ENCODE assay signal across 13 mouse cellular contexts in genomic region chr1:128740616-128741015, GRCm38 (mm10).
DNase-seq lines count a peak whose midpoint lies in the region; ATAC-seq and TF ChIP-seq lines count a peak whose summit lies in the region.
"Had no signal": no experiment of that assay in that cellular context is flagged by ENCODE, and none has a peak within 500 bp of the region (broad histone marks: within the 10 kb centered on the region; RNA-seq: fewer than 3 reads in every experiment).

No protein-coding gene starts in this region.

- H3K27me3 ChIP-seq in forebrain, embryonic 15.5 days = no peaks in the 10 kb centered on the region
- H3K27me3 ChIP-seq in forebrain, embryonic 16.5 days (replicated peaks; ENCODE audit: control insufficient read depth, insufficient read depth, low read length) = no peaks in the 10 kb centered on the region
- no peaks in the 10 kb centered on the region for H3K27me3 ChIP-seq in lung, embryonic 14.5 days (ENCODE audit: insufficient read depth, low read length)
- H3K27me3 ChIP-seq in hindbrain, embryonic 11.5 days (ENCODE audit: control insufficient read depth, insufficient read depth, low read length) = no peaks in the 10 kb centered on the region
- no peaks in the 10 kb centered on the region for H3K27me3 ChIP-seq in neural tube, embryonic 15.5 days (replicated peaks)
- H3K27me3 ChIP-seq: forebrain, embryonic 12.5 days; neural tube, embryonic 13.5 days had no signal

- ATAC-seq in forebrain, embryonic 15.5 days (replicated peaks) = 0 out of 2 replicates have a peak, but pooled peaks have one; percentile 13
- no peak for ATAC-seq in forebrain, embryonic 16.5 days
- ATAC-seq in lung, embryonic 14.5 days (ENCODE audit: insufficient read depth) = peak; percentile 55; the same call in 1 of the 2 replicates
- ATAC-seq in hindbrain, embryonic 11.5 days (ENCODE audit: low FRiP score) = no peak
- no peak for ATAC-seq in neural tube, embryonic 15.5 days (ENCODE audit: low FRiP score)
- ATAC-seq: CD4-positive, CD25-positive, alpha-beta regulatory T cell, adult 4 months had no signal

- H3K9me3 ChIP-seq in forebrain, embryonic 15.5 days = no peaks in the 10 kb centered on the region
- no peaks in the 10 kb centered on the region for H3K9me3 ChIP-seq in forebrain, embryonic 16.5 days (ENCODE audit: control insufficient read depth, low read length)
- no peaks in the 10 kb centered on the region for H3K9me3 ChIP-seq in lung, embryonic 14.5 days (ENCODE audit: low read depth, low read length)
- no peaks in the 10 kb centered on the region for H3K9me3 ChIP-seq in hindbrain, embryonic 11.5 days (ENCODE audit: control insufficient read depth, low read length)
- H3K9me3 ChIP-seq in neural tube, embryonic 15.5 days (replicated peaks) = no peaks in the 10 kb centered on the region
- H3K9me3 ChIP-seq: forebrain, embryonic 12.5 days; neural tube, embryonic 13.5 days had no signal

- TF ChIP-seq POLR2A in lung, adult 2 months (IDR thresholded peaks at IDR 0.05; ENCODE audit: borderline replicate concordance, extremely low read depth, low read depth, low read length) = no peak

- DNase-seq in lung, embryonic 14.5 days = peak; percentile 87
- DNase-seq in lung, adult 2 months = no peak
- peak; percentile 50 to 64 for DNase-seq in layer of hippocampus, adult 18-20 months (ENCODE audit: low spot score in 2 of 2)
- DNase-seq in right cerebral cortex, postnatal 36 days (ENCODE audit: low spot score in 2 of 2) = peak; percentile 7 to 23
- DNase-seq in hindbrain, embryonic 11.5 days (ENCODE audit: low spot score) = no peak

- no peak overlapping the region for H3K27ac ChIP-seq in forebrain, embryonic 15.5 days (replicated peaks)
- H3K27ac ChIP-seq in forebrain, embryonic 16.5 days (ENCODE audit: low read length) = no peak overlapping the region
- H3K27ac ChIP-seq in lung, embryonic 14.5 days (ENCODE audit: low read depth) = no peak overlapping the region
- H3K27ac ChIP-seq in hindbrain, embryonic 11.5 days (ENCODE audit: low read depth, low read length) = no peak overlapping the region
- no peak overlapping the region for H3K27ac ChIP-seq in neural tube, embryonic 15.5 days (replicated peaks)
- H3K27ac ChIP-seq: forebrain, embryonic 12.5 days; left cerebral cortex, adult 2 months; macrophage; neural tube, embryonic 13.5 days had no signal

- H3K36me3 ChIP-seq in forebrain, embryonic 15.5 days = no peaks in the 10 kb centered on the region
- H3K36me3 ChIP-seq in forebrain, embryonic 16.5 days (ENCODE audit: control insufficient read depth, insufficient read depth) = no peaks in the 10 kb centered on the region
- no peaks in the 10 kb centered on the region for H3K36me3 ChIP-seq in lung, embryonic 14.5 days (ENCODE audit: insufficient read depth)
- no peaks in the 10 kb centered on the region for H3K36me3 ChIP-seq in hindbrain, embryonic 11.5 days (ENCODE audit: control insufficient read depth, insufficient read depth, low read length)
- no peaks in the 10 kb centered on the region for H3K36me3 ChIP-seq in neural tube, embryonic 15.5 days
- H3K36me3 ChIP-seq: forebrain, embryonic 12.5 days; neural tube, embryonic 13.5 days had no signal

- H3K4me3 ChIP-seq in forebrain, embryonic 15.5 days = no peak overlapping the region
- no peak overlapping the region for H3K4me3 ChIP-seq in forebrain, embryonic 16.5 days (replicated peaks; ENCODE audit: low read length)
- H3K4me3 ChIP-seq in lung, embryonic 14.5 days (ENCODE audit: low read depth, low read length) = no peak overlapping the region
- no peak overlapping the region for H3K4me3 ChIP-seq in lung, adult 2 months (replicated peaks; ENCODE audit: extremely low read depth, low read depth, low read length)
- no peak overlapping the region for H3K4me3 ChIP-seq in hindbrain, embryonic 11.5 days (ENCODE audit: low read depth, low read length)
- H3K4me3 ChIP-seq in neural tube, embryonic 15.5 days (replicated peaks) = no peak overlapping the region
- H3K4me3 ChIP-seq: forebrain, embryonic 12.5 days; left cerebral cortex, adult 2 months; neural tube, embryonic 13.5 days had no signal

- no peak for TF ChIP-seq CTCF in lung, embryonic 14.5 days (IDR thresholded peaks at IDR 0.05; ENCODE audit: low read depth)
- TF ChIP-seq CTCF in lung, adult 2 months (IDR thresholded peaks at IDR 0.05; ENCODE audit: insufficient read depth, low read length) = no peak

- H3K9ac ChIP-seq in forebrain, embryonic 15.5 days (replicated peaks) = no peak overlapping the region
- no peak overlapping the region for H3K9ac ChIP-seq in forebrain, embryonic 16.5 days (replicated peaks; ENCODE audit: low read depth, low read length)
- H3K9ac ChIP-seq in lung, embryonic 14.5 days = no peak overlapping the region
- H3K9ac ChIP-seq in hindbrain, embryonic 11.5 days (ENCODE audit: low read depth, low read length) = no peak overlapping the region
- no peak overlapping the region for H3K9ac ChIP-seq in neural tube, embryonic 15.5 days (replicated peaks)
- H3K9ac ChIP-seq: forebrain, embryonic 12.5 days; neural tube, embryonic 13.5 days had no signal

- no peak overlapping the region for H3K4me2 ChIP-seq in forebrain, embryonic 15.5 days (replicated peaks)
- H3K4me2 ChIP-seq in forebrain, embryonic 16.5 days (ENCODE audit: low read length) = no peak overlapping the region
- no peak overlapping the region for H3K4me2 ChIP-seq in lung, embryonic 14.5 days
- no peak overlapping the region for H3K4me2 ChIP-seq in hindbrain, embryonic 11.5 days (replicated peaks; ENCODE audit: low read depth, low read length)
- no peak overlapping the region for H3K4me2 ChIP-seq in neural tube, embryonic 15.5 days
- H3K4me2 ChIP-seq: forebrain, embryonic 12.5 days; neural tube, embryonic 13.5 days had no signal

- 24% methylated on average over 2 of the region's 2 CpGs for WGBS in forebrain, embryonic 15.5 days
- WGBS in forebrain, embryonic 16.5 days = 42% methylated on average over 2 of the region's 2 CpGs
- WGBS in lung, embryonic 14.5 days = 34% methylated on average over 2 of the region's 2 CpGs
- 42% methylated on average over 2 of the region's 2 CpGs for WGBS in lung, adult 2 months
- WGBS in hindbrain, embryonic 11.5 days = 89% methylated on average over 2 of the region's 2 CpGs
- 66% methylated on average over 2 of the region's 2 CpGs for WGBS in neural tube, embryonic 15.5 days

- H3K4me1 ChIP-seq in forebrain, embryonic 15.5 days = no peaks in the 10 kb centered on the region
- no peaks in the 10 kb centered on the region for H3K4me1 ChIP-seq in forebrain, embryonic 16.5 days (replicated peaks; ENCODE audit: control insufficient read depth, insufficient read depth, low read length)
- H3K4me1 ChIP-seq in lung, embryonic 14.5 days (ENCODE audit: insufficient read depth) = no peaks in the 10 kb centered on the region
- H3K4me1 ChIP-seq in lung, adult 2 months (ENCODE audit: control insufficient read depth, insufficient read depth, low read length) = no peaks in the 10 kb centered on the region
- H3K4me1 ChIP-seq in hindbrain, embryonic 11.5 days (replicated peaks; ENCODE audit: control insufficient read depth, insufficient read depth, low read length) = no peaks in the 10 kb centered on the region
- no peaks in the 10 kb centered on the region for H3K4me1 ChIP-seq in neural tube, embryonic 15.5 days
- H3K4me1 ChIP-seq: forebrain, embryonic 12.5 days; neural tube, embryonic 13.5 days had no signal

Comparison
In these comparisons a context has a peak if more than half of its experiments do, and no peak if none do; other contexts are left out.
1. ATAC-seq: peak in forebrain, embryonic 15.5 days (single experiment) and lung, embryonic 14.5 days (single experiment); none in forebrain, embryonic 16.5 days (single experiment), hindbrain, embryonic 11.5 days (single experiment) and neural tube, embryonic 15.5 days (single experiment).
2. DNase-seq: peak in lung, embryonic 14.5 days (single experiment), layer of hippocampus, adult 18-20 months (2 of 2) and right cerebral cortex, postnatal 36 days (2 of 2); none in lung, adult 2 months (single experiment) and hindbrain, embryonic 11.5 days (single experiment).